Mouse (Mus musculus): Measurements from ENCODE around the gene Srrm4.
A peak's percentile ranks its signal among the peaks of the same experiment; 100 is the strongest.

Gene Srrm4

DNA sequence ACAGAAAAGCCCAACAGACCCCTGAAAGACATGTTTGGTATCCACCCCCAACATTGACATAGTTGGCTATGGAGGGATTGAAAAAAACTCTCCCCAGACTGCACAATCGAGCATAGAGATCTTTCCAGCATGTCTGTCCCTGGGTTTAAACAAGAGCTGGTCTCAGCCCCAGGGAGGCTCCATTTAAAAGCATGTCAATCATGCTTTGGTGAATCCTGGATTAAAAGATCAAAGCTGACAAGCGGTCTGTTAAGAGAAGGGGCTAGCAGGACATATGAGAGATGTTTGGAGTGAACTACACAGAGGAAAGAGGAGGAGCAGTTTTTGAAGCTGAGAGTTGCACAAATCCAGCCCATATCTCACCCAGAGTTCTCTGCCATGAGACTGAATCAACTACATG, 38.5 kb downstream of the Srrm4 start:
- DNase-seq (ENCODE audit: low read depth, low spot score), result no peak

DNA sequence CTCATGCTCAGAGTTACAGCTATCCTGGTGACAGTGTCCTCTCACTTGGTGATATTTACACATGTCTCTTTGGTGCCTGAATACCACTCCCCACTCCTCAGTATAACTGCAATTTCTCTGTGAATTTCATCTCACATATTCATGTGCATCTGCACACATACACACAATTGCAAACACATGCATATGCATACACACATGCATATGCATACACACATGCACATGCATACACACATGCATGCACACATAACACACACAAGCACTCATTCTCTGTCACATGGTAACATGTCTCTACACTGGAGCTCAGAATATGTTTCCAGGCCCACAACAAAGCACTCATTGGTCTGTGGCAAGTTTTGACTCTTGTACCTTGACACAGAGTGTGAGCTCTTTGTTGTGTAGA, 39.0 kb downstream of the Srrm4 start:
- DNase-seq (ENCODE audit: low read depth, low spot score), result no peak

DNA sequence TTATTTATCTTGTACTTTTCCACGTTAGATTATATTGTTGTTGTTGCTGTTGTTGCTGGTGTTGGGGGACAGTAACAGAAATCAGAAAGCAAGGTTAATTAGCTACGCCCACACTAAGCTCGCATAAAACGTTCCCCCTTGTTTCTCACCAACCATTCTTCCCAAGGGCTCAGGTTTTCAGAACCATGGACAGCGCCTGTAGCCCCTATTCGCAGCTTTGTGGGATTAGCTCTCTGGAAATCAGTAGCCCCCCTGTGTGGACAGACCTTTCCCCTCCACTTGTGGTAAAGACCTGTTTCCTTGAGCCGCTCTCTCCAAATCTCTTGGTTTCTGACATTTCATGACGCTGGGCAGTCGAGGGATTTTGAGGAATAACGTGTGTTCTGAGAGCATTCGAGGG, 45.9 kb downstream of the Srrm4 start:
- no peak for DNase-seq (ENCODE audit: low read depth, low spot score)

DNA sequence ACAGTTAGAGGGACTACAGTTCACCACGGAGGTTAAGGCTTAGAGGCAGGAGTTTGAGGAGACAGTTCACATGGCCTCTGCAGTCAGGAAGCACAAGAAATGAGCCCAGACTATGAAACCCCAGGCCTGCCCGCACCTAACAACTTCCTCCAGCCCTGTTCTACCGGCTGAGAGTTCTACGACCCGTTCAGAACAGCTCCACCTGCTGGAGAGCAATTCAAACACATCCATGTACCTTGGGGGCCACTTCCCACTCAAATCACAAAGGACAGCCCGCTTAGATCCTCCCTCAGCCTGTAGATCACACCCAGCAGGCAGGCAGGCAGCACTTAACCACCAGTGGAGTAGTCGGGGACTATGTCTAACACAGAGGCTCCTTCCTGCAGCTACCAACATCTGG, 49.3 kb downstream of the Srrm4 start:
- DNase-seq (ENCODE audit: low read depth, low spot score), result peak; percentile 75

DNA sequence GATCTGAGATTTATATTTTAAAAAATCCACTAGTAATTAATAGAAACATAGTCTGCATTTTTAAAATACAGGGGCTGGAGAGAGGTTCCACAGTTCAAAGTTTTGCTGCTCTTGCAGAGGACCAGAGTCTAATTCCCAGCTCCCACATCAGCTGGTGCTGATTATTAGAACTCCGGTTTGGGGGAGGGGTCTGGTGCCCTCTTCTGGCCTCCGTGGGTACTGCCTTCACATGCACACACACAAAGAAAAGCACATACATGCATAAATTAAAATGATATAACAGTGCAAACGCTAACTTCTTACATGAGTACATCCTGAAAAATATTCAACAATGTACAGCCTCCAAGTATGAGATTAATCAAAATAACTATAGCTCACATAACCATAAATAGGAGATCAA, 50.5 kb downstream of the Srrm4 start:
- no peak for DNase-seq (ENCODE audit: low read depth, low spot score)

DNA sequence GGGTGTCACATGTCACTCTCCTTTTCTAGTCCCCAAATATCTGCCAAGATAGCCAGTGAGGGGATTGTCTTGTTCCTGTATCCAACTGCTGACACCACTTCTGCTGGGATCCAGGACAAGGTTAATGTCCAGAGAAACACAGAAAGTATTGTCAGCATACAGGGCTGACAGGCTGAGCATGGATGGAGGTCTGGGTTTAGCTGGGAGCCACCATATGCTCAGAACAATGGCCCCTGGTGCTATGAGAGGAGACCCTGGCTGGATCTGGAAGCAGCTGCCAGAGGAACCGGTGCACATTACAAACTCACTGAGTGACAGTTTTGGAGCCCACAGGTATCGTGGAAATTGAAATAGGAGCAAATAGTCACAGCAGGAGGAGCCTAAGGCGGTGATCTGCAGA, 52.3 kb downstream of the Srrm4 start:
- DNase-seq (ENCODE audit: low read depth, low spot score), result no peak

DNA sequence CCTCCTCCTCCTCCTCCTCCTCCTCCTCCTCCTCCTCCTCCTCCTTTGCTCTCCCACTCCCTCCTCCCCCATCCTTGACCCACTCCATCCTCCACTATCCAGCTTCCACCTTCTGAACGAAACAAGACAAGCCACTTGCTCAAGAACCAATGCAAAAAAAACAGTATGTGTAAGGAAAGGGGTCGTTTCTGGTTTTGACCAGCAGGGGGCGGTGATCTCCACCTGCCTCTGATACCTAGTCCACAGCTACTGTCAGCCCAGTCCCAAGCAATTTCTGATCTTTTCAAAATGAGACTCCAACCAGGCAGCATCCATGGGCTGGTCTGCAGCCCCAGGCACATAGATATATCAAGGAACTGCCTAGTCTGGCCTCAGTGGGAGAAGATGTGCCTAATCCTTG, 53.1 kb downstream of the Srrm4 start:
- DNase-seq (ENCODE audit: low read depth, low spot score), result no peak

DNA sequence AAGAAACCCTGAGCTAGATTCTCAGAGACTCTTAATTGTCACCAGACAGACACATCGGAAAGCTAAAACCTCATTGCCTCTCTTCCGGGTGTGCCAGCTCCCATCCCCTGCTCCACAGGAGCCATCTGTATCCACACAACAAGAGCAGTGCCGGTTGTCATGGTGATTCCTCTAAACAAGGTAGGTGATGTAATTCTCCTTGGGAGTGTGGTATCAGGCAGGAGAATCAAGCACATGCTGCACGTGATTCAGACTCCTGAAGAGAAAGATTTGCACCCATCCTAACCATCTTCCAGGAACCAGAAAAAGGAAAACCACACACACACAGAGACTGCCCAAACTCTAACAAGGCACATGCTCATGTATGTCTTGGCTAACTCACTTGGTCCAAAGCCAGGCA, 65.3 kb downstream of the Srrm4 start:
- DNase-seq (ENCODE audit: low read depth, low spot score), result no peak

DNA sequence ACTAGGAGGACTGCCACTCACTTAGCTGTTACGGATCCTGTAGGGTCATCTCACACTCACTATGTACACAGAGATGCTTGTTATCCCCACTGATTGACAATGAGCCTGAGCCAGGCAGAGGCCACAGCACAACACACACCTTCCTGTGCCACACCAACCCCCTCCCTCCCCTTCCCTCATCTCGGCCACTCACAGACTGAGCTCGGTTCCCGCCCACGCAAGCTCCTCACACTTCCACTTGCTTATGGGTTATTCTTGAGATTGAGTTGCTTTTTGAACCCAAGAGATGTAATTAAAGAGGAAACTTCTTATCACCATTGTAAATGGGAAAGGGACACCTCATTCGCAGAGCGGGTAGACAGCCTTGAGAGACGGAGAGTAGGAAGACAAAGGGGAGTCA, 66.3 kb downstream of the Srrm4 start:
- DNase-seq (ENCODE audit: low read depth, low spot score), result no peak

DNA sequence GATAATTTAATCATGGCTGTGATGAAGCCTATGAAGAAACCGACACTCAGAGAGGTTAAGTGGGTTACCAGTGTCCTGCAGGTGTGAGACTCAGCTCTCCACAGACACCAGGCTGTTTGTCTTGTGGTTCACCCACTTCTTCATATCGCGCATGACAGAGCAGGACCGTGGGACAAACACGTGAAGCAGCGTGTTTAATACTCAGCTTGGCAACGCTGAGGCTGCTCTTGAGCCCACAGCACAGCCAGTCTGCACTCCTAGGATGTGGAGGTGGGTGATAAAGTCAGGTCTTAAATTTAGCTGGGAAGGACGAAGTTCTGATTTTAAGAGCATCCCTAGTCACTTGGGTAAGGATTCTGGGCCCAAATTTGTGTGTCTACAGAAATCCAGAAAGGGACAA, 68.1 kb downstream of the Srrm4 start:
- no peak for DNase-seq (ENCODE audit: low read depth, low spot score)

DNA sequence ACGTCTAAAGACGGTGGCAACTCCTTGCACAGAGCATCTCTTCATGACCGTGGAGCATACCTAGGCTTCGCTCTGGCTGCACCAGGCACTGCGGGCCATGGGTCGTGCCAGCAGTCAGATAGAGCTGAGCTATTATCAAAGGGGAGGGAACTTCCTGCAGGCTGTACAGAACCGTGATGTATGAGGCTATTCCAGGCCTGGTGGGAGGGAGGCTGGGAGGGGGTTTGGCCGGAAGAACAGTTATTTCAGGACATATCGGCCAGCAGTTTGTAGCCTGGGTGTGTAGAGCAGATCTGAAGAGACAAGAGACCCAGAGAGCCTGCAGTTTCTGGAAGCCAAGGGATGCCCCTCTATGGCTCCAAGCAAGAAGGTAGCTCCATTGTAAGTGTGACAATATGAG, 68.5 kb downstream of the Srrm4 start:
- DNase-seq (ENCODE audit: low read depth, low spot score), result no peak

DNA sequence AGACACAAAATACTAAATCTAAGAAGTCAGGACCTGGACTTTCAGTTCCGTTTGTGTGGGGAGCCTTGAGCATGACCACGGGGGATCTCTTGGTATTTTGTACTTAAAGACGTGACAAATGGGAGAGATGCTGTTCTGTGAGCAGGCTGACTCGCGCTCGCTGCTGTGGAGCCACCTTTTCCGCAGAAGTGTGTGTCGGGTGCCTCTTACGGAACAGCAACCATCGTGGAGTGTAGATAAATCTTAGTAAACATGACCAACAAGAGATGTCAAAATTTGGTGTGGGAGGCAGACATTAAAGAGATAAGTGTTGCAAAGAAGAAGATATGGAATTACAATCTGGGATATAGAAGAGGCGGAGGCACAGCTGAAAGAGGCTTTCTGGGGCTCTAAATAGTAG, 69.3 kb downstream of the Srrm4 start:
- DNase-seq (ENCODE audit: low read depth, low spot score), result no peak

DNA sequence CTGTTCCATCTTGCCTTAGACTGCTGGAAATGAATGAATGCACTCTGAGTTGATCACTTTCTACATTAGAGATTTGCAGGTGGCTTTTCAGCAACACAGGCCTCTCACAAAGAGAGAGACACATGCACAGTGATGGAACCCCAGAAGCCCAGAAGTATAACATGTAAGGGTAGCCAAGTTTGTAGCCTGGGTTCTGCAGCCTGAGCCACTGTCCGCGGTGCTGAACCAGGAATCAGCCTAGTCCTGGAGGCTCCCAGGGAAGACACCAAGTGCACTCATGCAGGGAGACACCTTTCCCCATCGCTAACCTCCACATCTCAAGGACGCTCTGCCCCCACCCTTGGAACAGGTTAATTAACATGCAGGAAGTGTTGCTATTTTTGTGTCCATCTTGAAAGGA, 73.6 kb downstream of the Srrm4 start:
- no peak for DNase-seq (ENCODE audit: low read depth, low spot score)

DNA sequence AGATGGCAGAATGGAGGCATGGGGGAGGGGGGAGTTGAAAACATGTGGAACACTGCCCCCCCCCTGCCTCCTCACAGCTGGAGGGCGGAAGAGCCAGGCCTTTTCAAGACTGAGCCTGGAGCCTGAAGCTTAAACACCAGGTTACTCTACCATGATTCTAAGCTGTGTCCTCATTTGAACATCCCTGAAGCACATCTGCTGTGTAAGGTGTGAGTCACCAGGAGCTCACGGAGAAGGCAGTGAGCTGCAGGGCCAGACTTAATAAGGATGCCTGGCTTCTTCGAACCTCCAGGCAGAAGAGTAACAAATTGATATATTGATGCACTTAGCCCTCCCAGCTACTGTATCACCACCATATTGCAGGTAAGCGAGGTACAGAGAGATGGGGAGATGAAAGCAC, 79.5 kb downstream of the Srrm4 start:
- DNase-seq (ENCODE audit: low read depth, low spot score), result no peak

DNA sequence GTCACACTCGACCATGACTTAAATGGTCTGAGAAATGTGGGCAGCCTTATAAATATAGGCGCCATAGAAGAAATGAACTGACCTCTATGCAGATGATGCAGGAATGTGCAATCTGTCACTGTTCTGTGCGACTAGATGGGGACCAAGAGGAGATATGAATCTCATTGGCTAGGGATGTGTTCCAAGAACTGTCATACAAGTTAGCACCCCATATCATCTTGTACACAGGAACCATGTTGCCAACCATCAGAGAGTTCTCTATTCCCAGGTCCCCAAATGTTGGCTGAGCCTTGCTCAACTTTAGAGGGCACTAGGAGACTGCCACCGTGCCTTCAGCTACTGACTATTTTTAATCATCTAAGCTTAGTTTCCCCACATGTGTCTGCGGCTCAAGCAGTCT, 81.4 kb downstream of the Srrm4 start:
- no peak for DNase-seq (ENCODE audit: low read depth, low spot score)

DNA sequence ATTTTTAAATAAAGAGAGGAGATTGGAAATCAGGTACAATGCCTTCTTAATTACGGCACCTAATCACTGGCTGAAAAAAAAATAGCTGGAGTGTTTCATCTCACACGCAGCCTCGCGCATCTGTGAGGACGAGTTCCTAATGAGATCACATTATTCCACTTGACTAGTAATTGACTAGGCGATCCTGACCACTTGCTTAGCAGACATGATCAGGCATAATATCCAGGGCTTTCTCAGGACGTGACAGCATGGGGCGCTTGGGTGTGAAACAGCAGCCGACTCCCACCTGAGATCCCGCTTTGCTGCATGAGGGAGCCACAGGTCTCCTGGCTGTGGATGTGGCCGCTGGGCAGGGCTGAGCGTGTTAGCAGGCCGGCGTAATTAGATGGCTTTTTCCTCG, 90.3 kb downstream of the Srrm4 start:
- DNase-seq (ENCODE audit: low read depth, low spot score), result no peak

DNA sequence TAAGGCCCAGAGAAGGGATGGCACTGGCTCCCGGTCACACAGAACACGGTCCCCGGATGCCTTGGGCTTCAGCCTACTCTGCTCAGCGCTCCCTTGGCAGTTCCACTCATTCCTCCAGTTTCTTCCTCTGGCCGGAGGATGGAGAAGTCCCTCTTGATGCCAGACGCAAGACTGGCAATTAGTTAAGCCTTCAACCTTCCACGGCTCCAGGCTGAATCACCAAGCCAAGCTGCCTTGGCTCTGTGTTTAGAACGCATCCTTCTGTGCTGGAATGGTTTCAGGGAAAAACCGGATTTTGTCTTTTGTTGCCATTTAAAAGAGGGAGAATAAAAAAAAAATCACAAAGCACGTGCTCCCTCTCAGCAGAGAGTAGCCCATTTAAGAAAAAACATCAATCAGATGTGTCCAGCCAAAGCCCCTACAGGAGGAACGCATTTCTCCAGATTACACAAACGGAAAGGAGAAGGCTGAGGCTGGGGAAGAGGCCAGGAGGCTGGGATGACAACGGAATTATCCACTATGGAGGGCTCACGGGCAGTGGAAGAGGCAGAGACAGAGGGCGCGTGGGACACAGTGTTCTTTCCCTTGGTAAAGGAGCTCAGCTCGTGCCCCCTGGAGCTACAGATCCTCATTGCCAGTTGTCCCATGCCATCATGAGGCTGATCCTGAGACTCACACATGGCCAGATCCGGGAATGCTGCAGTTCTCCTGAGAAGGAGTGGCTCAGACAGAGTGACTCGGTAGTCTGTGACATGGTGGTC, 92.6 kb downstream of the Srrm4 start:
- DNase-seq (ENCODE audit: low read depth, low spot score), result no peak

DNA sequence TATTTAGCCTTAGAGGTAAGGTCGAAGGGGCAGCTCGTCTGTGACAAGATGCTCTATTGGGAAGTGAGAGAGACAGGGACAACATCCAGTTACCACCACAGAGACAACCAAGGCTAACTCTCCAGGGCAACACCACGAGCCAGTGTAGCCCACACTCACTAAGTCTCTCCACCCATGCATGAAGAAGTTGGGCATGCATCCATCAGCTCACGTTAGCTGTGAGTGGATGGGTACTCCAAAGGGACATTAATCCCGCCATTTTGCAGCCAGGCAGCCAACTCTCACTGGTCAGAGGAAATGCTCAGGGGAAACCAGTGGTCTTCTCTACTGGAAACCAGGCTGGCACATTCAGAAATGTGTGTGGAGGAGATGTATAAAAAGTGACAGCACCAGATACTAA, 93.8 kb downstream of the Srrm4 start:
- no peak for DNase-seq (ENCODE audit: low read depth, low spot score)

DNA sequence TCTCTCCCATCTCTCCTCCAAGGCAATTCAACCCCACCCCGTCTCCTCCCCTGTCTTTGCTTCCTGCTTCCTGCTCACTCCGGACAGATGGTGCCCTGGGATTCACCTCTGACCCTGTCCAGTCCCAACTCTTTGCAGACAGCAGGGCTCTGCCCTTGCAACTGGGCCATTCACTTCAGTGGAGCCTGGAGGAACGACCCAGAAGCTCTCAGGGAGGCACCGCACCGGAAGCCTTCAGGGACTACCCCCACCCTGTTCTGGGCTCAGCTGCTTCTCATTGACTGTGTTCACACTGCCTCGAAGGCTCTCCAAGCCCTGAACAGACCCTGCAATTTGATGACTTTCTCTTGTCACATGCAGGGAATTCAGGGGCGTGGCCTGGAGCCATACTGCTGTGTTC, 94.4 kb downstream of the Srrm4 start:
- peak; percentile 20 for DNase-seq (ENCODE audit: low read depth, low spot score)

DNA sequence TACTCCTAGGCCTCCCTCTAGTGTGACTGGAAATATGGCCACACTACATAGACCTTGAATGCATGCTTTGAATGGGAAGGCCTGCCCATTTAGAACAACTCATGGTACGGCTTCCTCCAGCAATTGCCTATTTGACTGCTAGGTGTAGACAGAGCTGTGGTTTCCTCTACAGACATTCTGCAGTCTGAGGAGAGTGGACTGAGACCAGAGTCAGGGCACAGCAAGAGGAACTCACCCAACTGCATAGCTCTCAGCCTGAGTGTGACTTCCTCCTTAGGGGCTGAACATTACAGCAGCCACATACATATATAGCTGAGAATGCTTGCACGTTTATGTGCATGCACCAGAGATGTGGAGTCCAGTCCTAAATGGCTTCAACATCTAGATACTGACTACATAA, 94.9 kb downstream of the Srrm4 start:
- DNase-seq (ENCODE audit: low read depth, low spot score), result no peak

DNA sequence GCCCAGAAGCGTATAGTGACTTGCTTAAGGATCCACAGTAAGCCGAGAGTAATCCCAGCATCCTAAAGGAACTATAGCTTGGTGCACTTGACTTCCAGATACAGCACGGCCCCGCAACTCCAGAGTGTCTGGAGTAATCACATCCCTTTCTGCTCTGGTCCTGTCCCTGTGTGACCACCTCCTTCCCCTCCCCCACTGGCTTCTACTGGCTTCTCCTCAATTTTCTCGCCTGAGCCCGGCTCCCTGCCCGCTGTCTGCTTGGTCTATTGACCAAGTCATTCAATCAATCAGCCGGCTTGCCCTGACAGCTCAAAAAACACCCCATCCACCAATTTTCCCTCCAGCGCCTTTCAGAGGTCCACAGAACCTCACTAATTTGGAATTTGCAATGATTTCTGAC, 96.2 kb downstream of the Srrm4 start:
- no peak for DNase-seq (ENCODE audit: low read depth, low spot score)

DNA sequence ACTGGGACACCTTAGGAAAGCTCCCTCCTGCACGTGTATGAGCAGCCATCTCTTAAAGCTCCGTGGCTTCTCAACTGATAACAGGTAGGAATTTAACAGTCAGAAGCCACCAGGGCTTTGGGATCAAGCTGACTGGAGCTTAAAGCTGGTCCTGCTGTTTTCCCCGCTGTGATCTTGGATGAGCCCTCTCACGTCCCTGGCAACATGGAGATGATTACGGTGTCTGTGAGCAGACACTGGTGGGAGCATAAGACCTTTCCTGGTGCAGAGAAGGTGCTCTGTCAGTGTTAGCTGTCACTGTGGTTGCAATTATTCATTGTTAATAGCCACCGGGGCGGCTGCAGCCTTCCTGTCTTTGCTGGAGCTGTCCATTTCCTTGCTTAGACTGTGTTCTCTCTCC, 97.2 kb downstream of the Srrm4 start:
- DNase-seq (ENCODE audit: low read depth, low spot score), result no peak

DNA sequence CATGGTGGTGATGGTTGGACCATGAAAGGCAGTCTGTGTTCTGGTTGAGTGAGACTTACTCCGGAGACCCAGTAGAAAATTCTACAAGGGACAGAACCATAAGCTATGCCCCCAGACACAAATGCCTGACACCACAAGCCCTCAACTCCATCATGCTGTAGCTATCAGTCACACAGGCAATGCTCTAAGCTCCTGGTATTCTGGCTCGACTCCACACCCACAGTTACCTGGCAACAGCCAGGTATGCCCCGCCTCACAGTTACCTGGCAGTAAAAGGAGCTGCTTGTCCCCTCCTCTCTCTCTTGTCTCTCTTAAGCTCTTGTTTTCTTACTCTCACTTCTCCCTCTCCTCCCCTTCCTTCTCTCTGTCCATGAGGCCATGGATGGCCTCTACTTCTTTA, 98.9 kb downstream of the Srrm4 start:
- no peak for DNase-seq (ENCODE audit: low read depth, low spot score)

DNA sequence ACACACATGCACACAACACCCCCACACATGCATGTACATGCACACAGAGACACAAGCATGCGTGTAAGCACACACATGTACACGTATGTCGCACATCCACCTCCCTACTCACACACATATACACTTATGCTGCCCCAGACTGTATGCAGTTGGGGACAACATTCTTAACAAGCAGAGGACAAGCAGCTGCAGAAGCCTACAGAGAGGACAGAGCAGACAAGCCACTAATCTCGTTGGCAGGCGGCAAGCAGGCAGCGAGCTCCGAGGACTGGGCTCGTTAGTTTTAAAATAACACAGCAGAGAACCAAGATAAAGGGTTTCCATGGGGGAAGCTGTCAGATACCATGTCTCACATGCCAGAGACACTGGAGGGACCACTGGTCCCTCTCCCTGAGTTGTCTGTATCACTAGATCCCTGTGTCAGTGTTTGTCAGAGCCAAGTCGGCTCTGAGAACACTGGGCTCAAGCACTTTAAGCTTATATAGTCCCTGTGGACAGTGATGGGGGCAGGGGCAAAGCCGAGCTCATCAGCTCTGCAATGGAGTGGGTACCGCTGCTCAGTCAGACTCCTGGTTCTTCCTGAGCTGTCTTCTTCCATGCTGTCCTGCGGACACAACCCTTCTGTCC, 99.7 kb downstream of the Srrm4 start:
- DNase-seq (ENCODE audit: low read depth, low spot score), result no peak
